Mouse (Mus musculus) embryonic stem cell, embryonic (primary cell): ENCODE data around the gene Trappc5.

Experiments
- CTCF ChIA-PET, 4 experiments: fragments of 300-600 bp in 2 of 4; fragments of 350-600 bp in 2 of 4; sonication (Branson Sonifier 250); formaldehyde crosslinking; loops; one replicate each; lab custom pipeline; 2022; ENCODE audit warnings: inconsistent platforms in 2 of 4; lab: Charles Lee
- POLR2A ChIA-PET, 4 experiments: fragments of 300-600 bp in 2 of 4; fragments of 350-600 bp in 2 of 4; sonication (Branson Sonifier 250); formaldehyde crosslinking; loops; one replicate each; lab custom pipeline; 2022; ENCODE audit warnings: antibody characterized with exemption in 4 of 4, inconsistent platforms in 1 of 4; lab: Charles Lee

The Trappc5 gene

DNA sequence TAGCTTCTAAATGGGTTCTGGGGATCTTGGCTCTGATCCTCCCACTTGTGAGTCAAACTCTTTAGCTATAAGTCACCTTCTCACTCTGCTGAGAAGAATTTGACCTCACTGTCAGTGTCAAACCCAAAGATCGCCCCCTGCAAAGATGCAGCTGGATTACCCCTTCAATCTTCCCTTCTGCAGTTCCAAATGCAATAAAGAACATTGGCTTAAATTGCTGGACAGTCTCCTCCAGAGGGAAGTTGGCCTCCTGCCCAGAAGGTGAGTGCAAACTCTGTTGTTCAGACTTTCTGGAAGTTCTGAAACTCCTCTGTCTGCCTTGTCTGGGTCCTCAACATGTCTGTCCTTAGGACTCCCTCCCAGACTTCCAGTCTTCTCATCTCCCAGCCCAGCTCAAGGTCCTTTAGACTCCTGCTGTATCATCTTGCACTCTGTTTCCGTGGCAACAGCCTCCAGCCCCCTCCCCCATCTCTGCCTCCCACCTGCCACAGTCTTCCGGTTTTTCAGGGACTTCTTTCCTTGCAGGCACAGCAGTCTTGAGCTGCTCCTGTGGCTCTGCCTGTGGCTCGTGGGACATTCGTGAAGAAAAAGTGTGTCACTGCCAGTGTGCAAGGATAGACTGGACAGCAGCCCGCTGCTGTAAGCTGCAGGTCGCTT lies 19.2 kb upstream of the Trappc5 start:
- ChIA-PET POLR2A (interaction anchor here in 2 of 4 experiments (0.6 to 1.7 kb wide), 8 partner anchors 11 to 269 kb away, joined by 3 to 6 read pairs (median 3); partner anchors contain the start of genes Fcor (in 1 of the 2) and Stxbp2 (in 1 of the 2)), CTCF (interaction anchor here (0.5 to 2.0 kb wide), 9 partner anchors 11 to 182 kb away, joined by 3 to 8 read pairs (median 4); partner anchors contain the start of genes Fcor (in 4 of the 4) and Trappc5 (in 1 of the 4))

DNA sequence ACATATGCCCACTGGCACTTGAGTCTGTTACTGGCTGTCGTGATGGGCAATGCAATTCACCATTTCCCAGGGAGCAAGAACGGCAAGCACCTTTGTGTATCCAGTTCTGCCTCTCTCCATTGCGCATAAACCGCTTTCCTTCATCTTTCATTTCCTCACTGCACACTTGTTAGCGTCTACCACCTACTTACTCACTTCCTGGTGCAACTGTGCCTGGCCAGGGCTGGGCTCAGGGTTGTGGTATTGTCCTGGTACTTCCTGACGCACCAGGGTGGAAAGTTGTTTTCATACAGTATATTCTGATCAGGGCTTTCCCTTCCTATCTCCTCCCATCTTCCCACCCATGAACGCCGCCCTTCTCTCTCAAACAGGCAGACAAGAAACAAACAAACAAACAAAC lies 15.2 kb upstream of the Trappc5 start:
- ChIA-PET CTCF (interaction anchor here in 1 of 4 experiments (2.5 kb wide), 1 partner anchor 11 kb away, joined by 9 read pairs; the partner anchor contains the start of gene Fcor), POLR2A (no interaction called here)

DNA sequence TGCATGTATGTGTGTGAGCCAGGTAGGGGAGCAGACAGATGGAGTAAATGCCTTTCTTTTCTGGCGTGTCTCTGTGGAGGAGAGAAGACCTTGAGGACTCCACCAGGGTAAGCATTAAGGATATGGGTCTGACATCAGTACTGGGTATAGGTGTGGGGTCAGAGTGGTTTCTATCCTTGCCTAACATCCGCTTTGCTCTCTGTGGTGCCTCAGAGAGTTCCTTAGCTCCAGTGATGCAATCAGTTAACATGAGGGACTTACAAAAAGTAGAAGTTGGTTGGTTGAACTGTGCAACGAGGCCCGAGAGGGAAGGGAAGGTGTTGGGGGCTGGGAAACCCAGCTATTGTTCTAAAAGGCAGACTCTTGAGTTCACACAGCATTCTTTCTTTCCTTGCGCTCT lies 11.7 kb upstream of the Trappc5 start:
- CTCF ChIA-PET = interaction anchor here in 1 of 4 experiments (0.6 to 0.7 kb wide), 2 partner anchors 201 to 291 kb away, joined by 3 to 8 read pairs; no protein-coding TSS in a partner anchor
- POLR2A ChIA-PET = interaction anchor here in 2 of 4 experiments (0.7 to 2.7 kb wide), 5 partner anchors 9 to 51 kb away, joined by 3 to 8 read pairs (median 4); partner anchors contain the start of gene Stxbp2 (in 1 of the 2)

DNA sequence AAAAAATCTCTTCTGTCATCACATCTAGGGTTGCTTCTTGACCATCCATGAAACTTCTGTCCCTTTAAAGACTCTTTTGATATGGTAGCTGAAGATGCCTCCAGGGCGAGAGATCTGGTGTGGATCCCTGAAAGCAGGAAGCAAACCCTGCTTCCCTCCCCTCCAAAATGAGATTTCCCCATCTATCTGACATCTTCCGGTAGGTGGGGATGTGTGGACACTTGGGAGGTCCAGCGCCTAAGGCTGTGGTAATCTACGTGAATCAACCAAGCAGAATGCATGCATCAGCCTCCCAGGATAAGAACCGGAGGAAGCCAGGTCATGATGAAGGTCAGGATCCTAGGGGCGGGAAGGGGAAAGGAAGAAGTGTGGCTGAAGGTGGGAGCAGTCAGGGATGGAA lies 10.6 kb upstream of the Trappc5 start, which contains the start of gene Mcemp1:
TSS of gene Mcemp1 (plus strand) at position 248 of the 400 bp plus-strand sequence.
- POLR2A ChIA-PET = interaction anchor here in 3 of 4 experiments (0.6 to 2.7 kb wide), 9 partner anchors 10 to 273 kb away, joined by 3 to 8 read pairs (median 3); partner anchors contain the start of genes Arhgef18 (in 1 of the 3), Retn (in 1 of the 3), Stxbp2 (in 1 of the 3) and Trappc5 (in 1 of the 3)
- CTCF ChIA-PET = interaction anchor here in 3 of 4 experiments (0.8 to 1.5 kb wide), 3 partner anchors 11 to 106 kb away, joined by 3 to 5 read pairs (median 3); partner anchors contain the start of gene Trappc5 (in 1 of the 3)

DNA sequence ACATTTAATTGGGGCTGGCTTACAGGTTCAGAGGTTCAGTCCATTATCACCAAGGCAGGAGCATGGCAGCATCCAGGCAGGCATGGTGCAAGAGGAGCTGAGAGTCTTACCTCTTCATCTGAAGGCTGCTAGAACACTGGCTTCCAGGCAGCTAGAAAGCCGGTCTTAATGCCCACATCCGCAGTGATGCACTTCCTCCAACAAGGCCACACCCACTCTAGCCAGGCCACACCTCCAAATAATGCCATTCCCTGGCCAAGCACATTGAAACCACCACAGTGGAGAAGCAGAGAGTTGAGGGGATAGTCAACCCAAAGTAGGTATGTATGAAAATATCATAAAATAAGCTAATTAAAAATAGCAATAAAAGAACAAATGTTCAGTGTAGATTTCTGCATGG lies 5.7 kb upstream of the Trappc5 start:
- POLR2A ChIA-PET = interaction anchor here in 3 of 4 experiments (0.6 to 3.8 kb wide), 5 partner anchors 17 to 523 kb away, joined by 3 to 14 read pairs (median 3); partner anchors contain the start of gene Pnpla6 (in 1 of the 3)
- CTCF ChIA-PET = interaction anchor here in 2 of 4 experiments (0.6 to 3.2 kb wide), 6 partner anchors 13 to 111 kb away, joined by 3 to 39 read pairs (median 4); partner anchors contain the start of gene Retn (in 1 of the 2)

DNA sequence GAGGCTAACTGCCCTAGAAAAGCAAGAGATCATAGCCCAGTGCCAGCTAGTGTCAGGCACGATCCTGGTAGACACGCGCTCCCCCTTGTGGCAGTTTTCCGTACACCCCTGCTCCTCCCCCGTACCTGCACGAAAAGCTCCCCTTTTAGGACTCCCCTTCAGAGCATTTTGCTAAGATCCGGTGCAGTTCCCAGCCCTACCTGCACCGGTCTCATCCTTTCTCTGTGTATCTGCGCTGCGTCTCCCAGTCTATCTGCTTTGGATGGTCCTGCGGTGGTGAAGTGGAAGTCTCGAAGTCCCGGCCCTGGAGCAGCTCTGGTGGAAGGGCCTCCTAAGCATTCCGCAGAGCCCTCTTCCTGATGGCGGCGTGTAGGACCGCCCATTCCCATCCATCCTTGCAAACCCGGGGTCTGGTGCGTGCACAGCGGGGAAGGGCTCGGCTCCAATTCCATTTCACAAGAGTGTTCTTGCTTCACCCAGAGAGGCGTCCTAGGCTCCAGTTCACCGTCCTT lies 4.1 kb upstream of the Trappc5 start, which contains the start of gene Fcor:
TSS of gene Fcor (minus strand) at position 383 of the 512 bp plus-strand sequence.
- ChIA-PET CTCF (interaction anchor here (0.5 to 3.3 kb wide), 103 partner anchors 9 to 670 kb away, joined by 3 to 43 read pairs (median 4); partner anchors contain the start of genes C330021F23Rik (in 3 of the 4), Insr (in 3 of the 4), Pnpla6 (in 3 of the 4) and Retn (in 3 of the 4)), POLR2A (interaction anchor here (0.5 to 3.8 kb wide), 56 partner anchors 15 to 449 kb away, joined by 3 to 14 read pairs (median 4); partner anchors contain the start of genes C330021F23Rik (in 4 of the 4), Pnpla6 (in 3 of the 4), Pet100 (in 2 of the 4) and Xab2 (in 2 of the 4))

DNA sequence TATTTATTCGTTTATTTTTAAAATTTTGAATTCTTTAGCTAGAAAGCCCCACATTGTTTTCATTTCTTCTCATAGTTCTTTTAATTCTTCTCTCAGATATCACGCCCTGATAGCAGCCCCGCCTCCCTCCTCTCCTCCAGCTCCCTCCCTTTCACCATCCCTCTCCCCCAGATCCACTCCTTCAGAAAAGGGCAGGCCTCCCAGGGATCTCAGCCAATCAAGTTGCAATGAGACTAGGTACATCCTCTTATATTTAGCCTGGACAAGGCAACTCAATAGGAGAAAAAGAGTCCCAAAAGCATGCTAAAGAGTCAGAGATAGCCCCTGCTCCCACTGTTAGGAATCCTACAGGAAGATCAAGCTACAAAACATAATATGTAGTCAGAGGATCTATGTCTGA lies 1.4 kb upstream of the Trappc5 start:
- POLR2A ChIA-PET = interaction anchor here in 3 of 4 experiments (0.6 to 4.4 kb wide), 8 partner anchors 45 to 248 kb away, joined by 3 to 15 read pairs (median 4); partner anchors contain the start of genes C330021F23Rik (in 1 of the 3), Pet100 (in 1 of the 3), Pnpla6 (in 1 of the 3) and Xab2 (in 1 of the 3)
- CTCF ChIA-PET = interaction anchor here in 1 of 4 experiments (3.3 kb wide), 1 partner anchor 208 kb away, joined by 43 read pairs; the partner anchor contains the start of gene Pex11g

DNA sequence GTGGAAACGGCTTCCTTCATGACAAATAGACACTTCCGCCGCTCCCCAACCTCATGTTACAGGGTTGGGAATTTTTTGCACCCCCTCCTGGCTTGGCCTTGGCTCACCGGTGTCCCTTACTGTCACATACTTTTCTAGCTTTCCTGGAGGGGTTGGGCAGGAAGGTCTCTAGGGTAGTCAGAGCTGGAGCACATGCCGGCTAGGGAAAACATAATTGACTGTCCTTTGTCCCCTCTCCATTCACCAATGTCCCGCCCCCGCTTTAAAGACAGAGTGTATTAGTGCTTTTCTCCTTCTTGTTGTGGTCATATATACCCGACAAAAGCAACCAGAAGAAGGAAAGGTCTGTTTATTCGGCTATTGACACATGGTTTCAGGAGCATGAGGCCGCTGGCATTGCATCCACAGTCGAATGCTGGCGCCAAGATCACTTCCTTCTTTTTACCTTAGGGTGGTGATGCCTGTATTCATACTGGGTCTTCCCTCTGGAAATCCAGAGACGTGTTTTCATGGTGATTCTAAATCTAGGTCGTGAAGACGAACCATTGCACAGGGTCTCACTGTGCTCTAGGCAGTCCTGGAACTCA lies 987 bp downstream of the Trappc5 start:
- ChIA-PET CTCF (interaction anchor here in 3 of 4 experiments (0.7 to 2.2 kb wide), 11 partner anchors 10 to 398 kb away, joined by 3 to 16 read pairs (median 4); partner anchors contain the start of genes Insr (in 1 of the 3), Mcemp1 (in 1 of the 3) and Pex11g (in 1 of the 3)), POLR2A (interaction anchor here in 3 of 4 experiments (0.9 to 4.4 kb wide), 13 partner anchors 28 to 516 kb away, joined by 3 to 15 read pairs (median 5); partner anchors contain the start of genes Pet100 (in 2 of the 3), Xab2 (in 2 of the 3), C330021F23Rik (in 1 of the 3) and Camsap3 (in 1 of the 3))

DNA sequence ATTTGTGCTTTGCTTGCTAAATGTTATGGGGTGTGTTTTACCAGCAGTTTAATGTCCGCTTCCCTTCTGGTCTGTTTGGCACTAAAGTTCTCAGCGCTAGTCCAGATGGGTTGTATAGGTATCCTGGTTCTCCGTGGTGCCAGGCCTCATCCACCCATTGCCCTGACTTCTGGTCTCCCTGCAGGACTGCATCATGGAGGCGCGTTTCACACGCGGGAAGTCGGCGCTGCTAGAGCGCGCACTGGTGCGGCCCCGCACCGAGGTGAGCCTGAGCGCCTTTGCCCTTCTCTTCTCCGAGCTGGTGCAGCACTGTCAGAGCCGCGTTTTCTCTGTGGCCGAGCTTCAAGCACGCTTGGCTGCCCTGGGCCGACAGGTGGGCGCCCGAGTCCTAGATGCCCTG lies 2.7 kb downstream of the Trappc5 start:
- ChIA-PET CTCF (no interaction called here), POLR2A (interaction anchor here in 2 of 4 experiments (0.6 to 1.1 kb wide), 5 partner anchors 22 to 636 kb away, joined by 3 to 4 read pairs (median 3); partner anchors contain the start of gene Camsap3 (in 1 of the 2))

DNA sequence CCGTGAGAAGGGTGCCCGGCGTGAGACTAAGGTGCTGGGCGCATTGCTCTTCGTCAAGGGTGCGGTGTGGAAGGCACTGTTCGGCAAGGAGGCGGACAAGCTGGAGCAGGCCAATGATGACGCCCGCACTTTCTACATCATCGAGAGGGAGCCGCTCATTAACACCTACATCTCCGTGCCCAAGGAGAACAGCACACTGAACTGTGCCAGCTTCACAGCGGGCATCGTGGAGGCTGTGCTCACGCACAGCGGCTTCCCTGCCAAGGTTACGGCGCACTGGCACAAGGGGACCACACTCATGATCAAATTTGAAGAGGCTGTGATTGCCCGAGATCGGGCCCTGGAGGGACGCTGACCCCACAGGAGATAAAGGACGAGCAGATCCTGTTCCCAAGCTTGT lies 3.1 kb downstream of the Trappc5 start:
- ChIA-PET POLR2A (interaction anchor here in 2 of 4 experiments (0.6 to 1.0 kb wide), 5 partner anchors 23 to 636 kb away, joined by 3 to 4 read pairs (median 3); partner anchors contain the start of gene Camsap3 (in 1 of the 2)), CTCF (no interaction called here)

DNA sequence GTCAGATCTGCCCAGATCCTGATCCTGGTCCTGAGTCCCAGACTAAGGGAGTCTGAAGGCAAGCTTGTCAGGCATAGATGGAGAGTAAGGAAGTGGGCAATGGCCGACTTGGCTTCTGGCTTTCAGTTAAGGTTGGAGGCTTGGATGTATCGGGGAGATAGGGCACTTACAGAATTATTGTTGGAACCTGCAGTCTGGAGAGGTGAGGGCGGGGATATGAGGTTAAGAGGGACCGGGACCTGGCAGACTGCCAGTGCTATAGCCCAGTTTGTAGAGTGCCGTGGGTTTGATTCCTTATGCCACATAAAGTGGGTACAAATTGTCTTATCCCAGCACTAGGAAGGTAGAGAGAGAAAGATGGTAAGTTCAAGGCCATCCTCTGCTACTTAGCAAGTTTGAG lies 3.6 kb downstream of the Trappc5 start:
- ChIA-PET CTCF (no interaction called here), POLR2A (interaction anchor here in 1 of 4 experiments (0.6 to 1.0 kb wide), 4 partner anchors 23 to 274 kb away, joined by 3 read pairs; partner anchors contain the start of gene Camsap3)

DNA sequence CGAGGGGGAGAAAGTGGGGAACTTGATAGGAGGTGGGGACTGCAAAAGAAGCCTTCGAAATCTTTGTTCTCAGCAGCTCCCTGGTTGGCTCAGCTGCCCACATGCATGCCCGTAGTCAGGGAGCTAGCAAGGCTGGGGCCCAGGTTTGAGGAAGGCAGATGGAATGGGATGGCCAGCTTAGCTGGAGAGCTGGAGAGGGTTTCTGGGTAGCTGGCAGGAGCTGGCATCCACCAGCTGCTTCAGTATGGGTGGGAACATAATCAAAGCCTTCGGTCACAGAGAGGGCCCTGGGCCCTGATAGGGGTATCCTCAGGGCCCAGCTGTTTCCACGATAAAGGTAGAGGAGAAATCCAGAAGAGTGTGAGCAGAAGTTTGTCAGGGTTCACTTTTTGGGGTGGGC lies 6.3 kb downstream of the Trappc5 start:
- ChIA-PET POLR2A (interaction anchor here in 1 of 4 experiments (1.4 kb wide), 1 partner anchor 62 kb away, joined by 3 read pairs; no protein-coding TSS in a partner anchor), CTCF (interaction anchor here in 1 of 4 experiments (1.3 kb wide), 1 partner anchor 11 kb away, joined by 3 read pairs; the partner anchor contains the start of gene Fcor)

DNA sequence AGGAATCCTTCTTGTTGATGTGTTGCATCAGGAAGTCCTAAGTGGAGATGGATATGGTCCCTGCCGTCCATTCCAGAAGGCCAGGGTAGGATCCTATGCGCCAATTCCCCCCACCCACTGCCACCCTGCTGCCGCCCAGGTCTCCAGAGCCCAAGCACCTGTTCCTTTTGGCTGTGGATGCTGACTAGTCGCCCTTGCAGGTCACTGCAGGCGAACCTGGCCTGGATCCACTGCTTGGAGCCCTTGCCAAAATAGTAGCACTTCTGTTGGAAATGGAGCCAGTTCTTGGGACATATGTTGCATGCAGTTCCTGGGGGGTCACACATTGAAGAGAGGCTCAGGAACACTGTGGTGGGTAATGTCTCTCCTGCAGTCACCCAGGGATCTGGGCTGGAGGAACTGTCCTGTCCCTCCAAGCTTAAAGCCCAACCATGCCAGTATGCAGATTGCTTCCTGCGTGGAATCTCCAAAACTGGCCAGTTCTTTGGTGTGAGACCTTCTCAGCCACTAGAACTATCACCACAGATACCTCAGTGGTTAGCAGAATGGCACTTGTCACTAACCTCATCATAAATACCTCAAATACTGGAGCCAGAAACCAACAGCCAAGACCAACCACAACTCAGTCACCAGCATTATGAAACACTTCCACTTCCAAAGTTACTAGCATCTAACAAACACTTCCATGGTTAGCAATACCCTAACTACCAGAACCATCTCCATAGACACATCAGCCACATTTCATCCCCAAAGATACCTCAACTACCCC lies 7.5 kb downstream of the Trappc5 start:
- CTCF ChIA-PET = interaction anchor here in 1 of 4 experiments (1.5 kb wide), 1 partner anchor 7 kb away, joined by 3 read pairs; the partner anchor contains the start of gene Trappc5
- POLR2A ChIA-PET = no interaction called here

DNA sequence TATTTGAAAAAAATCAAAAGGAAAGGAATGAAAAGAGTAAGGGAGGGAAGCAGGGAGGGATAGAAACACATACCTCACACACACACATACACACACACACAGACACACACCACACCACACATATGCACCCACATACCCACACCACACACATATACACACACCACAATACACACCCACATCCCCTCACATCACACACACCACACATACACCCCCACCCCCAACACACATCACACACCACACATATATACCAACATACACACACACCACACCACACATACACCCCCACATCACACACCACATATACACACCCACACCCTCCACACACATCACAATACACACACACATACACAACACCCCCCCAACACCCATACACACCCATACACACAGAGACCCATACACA lies 8.4 kb downstream of the Trappc5 start:
- CTCF ChIA-PET = interaction anchor here in 1 of 4 experiments (1.5 kb wide), 1 partner anchor 8 kb away, joined by 3 read pairs; the partner anchor contains the start of gene Trappc5
- POLR2A ChIA-PET = no interaction called here

DNA sequence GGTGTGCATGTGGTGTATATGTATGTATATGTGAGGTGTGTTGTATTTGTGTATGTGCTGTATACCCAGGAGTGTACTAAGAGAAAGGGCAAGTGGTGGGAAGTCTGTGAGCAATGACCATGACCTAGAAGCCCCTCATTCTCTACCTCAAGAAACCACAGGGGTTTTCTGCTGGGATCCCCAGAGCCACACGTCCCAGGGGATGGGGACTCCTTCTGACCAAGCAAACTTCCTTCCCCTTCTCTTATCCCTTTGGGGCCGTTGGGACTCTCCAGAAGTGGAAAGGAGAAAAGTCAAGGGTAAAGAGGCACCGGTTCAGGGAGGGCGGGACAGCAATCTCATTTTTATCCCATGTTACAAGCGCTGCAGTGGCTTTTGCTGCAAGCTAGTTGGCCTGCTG lies 9.3 kb downstream of the Trappc5 start:
- POLR2A ChIA-PET = no interaction called here
- CTCF ChIA-PET = interaction anchor here in 2 of 4 experiments (0.8 to 1.5 kb wide), 2 partner anchors 9 to 33 kb away, joined by 3 to 5 read pairs; partner anchors contain the start of gene Trappc5 (in 1 of the 2)

DNA sequence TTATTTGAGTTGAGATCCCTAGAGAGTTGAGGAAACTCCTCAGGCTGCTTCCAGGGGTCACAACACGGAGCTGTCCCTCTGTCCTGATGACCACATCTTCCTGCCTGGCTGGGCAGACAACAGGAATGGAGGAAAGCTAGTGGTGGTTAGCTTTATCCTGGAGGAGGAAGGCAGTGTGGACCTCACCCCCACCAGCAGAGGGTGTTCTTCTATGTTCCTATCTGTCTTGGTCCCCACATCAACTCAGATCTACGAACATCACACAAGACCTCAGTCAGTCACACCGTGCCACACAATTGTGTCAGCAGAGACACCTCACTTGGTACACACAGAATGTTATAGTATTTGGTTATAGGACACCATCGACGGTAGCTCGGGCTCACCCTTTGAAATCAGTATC lies 11.4 kb downstream of the Trappc5 start:
- CTCF ChIA-PET = interaction anchor here in 2 of 4 experiments (0.6 to 2.6 kb wide), 4 partner anchors 11 to 443 kb away, joined by 3 to 9 read pairs (median 7); partner anchors contain the start of gene Trappc5 (in 1 of the 2)
- POLR2A ChIA-PET = interaction anchor here in 1 of 4 experiments (1.1 kb wide), 1 partner anchor 17 kb away, joined by 3 read pairs; no protein-coding TSS in a partner anchor
